Mouse (Mus musculus) kidney, embryonic 14.5 days (tissue): ENCODE data around the gene D10Wsu102e. TPM values are rescaled to one million over a fixed set of nuclear protein-coding genes. Genes with fewer than 3 reads are reported as not detected.
"Not testable (repeated sequence)": the region's sequence is repeated elsewhere in the genome, so short reads cannot be mapped to it uniquely, and the experiment has no call there.

Source experiments
- ATAC-seq: fragments of 200-750 bp; cut with Nextera tagmentation; 2 replicates; pipeline ENCODE4 v1.8.0; 2017; ENCODE audit warnings: moderate number of reproducible peaks, mild to moderate bottlenecking, moderate TSS enrichment, moderate library complexity; ENCODE audit not compliant: low FRiP score, low TSS enrichment
- H3K27ac ChIP-seq: fragments of 300-500 bp; sonication (generic); 2 replicates; pipeline ENCODE4 v1.5.1; 2014; ENCODE audit warnings: low read depth, mild to moderate bottlenecking, low read length, moderate library complexity, mixed read lengths
- H3K27me3 ChIP-seq: fragments of 300-500 bp; sonication (generic); 2 replicates; pipeline ENCODE4 v1.6.1; 2014; ENCODE audit warnings: mild to moderate bottlenecking, low read length; ENCODE audit not compliant: control insufficient read depth, insufficient read depth
- H3K36me3 ChIP-seq: fragments of 300-500 bp; sonication (generic); 2 replicates; pipeline ENCODE4 v1.6.1; 2014; ENCODE audit warnings: low read length, mixed read lengths; ENCODE audit not compliant: control insufficient read depth, insufficient read depth
- H3K4me1 ChIP-seq: fragments of 300-500 bp; sonication (generic); 2 replicates; pipeline ENCODE4 v1.6.1; 2014; ENCODE audit warnings: low read length, mixed read lengths; ENCODE audit not compliant: control insufficient read depth, insufficient read depth
- H3K4me2 ChIP-seq: fragments of 300-500 bp; sonication (generic); replicated peaks from 2 replicates; pipeline ENCODE4 v1.6.1; 2014; ENCODE audit warnings: low read depth, mild to moderate bottlenecking, low read length
- H3K4me3 ChIP-seq: fragments of 300-500 bp; sonication (generic); 2 replicates; pipeline ENCODE4 v1.5.1; 2014; ENCODE audit warnings: mild to moderate bottlenecking, low read length
- H3K9ac ChIP-seq: fragments of 300-500 bp; sonication (generic); 2 replicates; pipeline ENCODE4 v1.6.1; 2014; ENCODE audit warnings: low read depth, mild to moderate bottlenecking, low read length, moderate library complexity
- H3K9me3 ChIP-seq: fragments of 300-500 bp; sonication (generic); 2 replicates; pipeline ENCODE4 v1.6.1; 2016; ENCODE audit warnings: low read length; ENCODE audit not compliant: control insufficient read depth
- WGBS: fragments of 180-500 bp; shearing (Covaris S2); extraction: QIAGEN DNeasy Blood & Tissue Kit; methylation state at CpG from one replicate; pipeline ENCODE4 v1.1.7; 2014; 5-methylcytosine and 5-hydroxymethylcytosine counted together
- polyA plus RNA-seq: library from polyadenylated mRNA; unstranded; fragments of >200 nt; fragmentation: Nextera tagmentation; extraction: Ambion mirVana; gene quantifications from 2 replicates; pipeline ENCODE4 v1.2.1, GENCODE M21; 2014

Gene D10Wsu102e
- polyA plus RNA-seq, 1 experiment from 2014 or later = 0.89 TPM

DNA sequence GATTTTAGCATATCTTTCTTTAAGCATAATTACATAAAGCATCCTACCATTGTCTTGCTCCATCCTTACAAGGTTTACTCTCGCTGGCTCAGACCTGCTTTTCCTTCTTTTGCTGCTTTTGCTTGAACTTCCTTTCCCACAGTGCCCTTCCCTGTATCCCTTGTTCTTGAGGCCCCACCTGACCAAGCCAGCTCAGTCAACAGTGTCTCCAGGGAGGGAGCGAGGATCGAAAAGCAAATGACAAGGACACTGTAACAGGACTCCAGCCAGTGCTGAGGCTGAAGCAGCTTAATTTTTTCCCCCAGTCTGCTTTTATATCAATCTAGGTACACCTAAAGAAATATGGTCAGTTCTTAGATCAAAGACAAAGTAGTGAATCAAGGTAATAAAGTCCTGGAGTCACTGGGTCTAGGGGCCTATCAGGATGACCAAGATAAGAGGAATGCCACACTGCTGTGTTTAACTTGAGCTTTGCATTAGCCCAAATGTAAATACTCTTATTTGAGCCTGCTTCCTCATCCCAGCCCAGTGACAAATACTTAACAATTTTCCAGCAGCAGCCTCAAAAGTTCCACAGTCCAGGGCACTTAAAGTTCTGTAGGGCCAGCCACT, 14.1 kb downstream of the D10Wsu102e start:
- Histone ChIP-seq H3K36me3 (peaks cover 35% of the 10 kb centered on the region; the same call in 1 of the 2 replicates), H3K27ac (no peak overlapping the region), H3K4me2 (no peak overlapping the region), H3K27me3 (no peaks in the 10 kb centered on the region), H3K4me1 (no peaks in the 10 kb centered on the region), H3K9ac (no peak overlapping the region), H3K9me3 (no peaks in the 10 kb centered on the region), H3K4me3 (no peak overlapping the region)
- ATAC-seq = no peak
- WGBS = 89% methylated on average over 3 of the region's 3 CpGs

DNA sequence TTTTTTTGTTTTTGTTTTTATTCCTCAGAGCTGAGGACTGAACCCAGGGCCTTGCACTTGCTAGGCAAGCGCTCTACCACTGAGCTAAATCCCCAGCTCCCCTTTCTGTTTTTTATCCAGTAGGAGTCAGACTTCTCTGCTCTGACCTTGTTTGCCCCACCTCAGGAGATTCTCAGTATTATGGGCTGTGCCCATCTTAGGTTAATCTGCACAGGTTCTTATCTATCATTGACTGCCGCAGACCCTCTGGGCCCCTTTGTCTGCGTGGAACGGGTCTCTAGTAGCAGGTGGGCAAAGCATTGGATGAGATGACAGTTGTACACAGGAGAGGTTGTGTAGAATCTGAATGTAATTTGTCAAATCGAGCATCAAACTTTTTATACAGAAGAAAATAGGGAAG, 15.4 kb downstream of the D10Wsu102e start:
- peaks cover 32% of the 10 kb centered on the region; the same call in 1 of the 2 replicates for H3K36me3 ChIP-seq
- not testable (repeated sequence) for ATAC-seq, H3K27me3 ChIP-seq, H3K9me3 ChIP-seq, H3K4me1 ChIP-seq, H3K9ac ChIP-seq, H3K4me3 ChIP-seq, H3K4me2 ChIP-seq, H3K27ac ChIP-seq
- WGBS = 94% methylated on average over 5 of the region's 5 CpGs

DNA sequence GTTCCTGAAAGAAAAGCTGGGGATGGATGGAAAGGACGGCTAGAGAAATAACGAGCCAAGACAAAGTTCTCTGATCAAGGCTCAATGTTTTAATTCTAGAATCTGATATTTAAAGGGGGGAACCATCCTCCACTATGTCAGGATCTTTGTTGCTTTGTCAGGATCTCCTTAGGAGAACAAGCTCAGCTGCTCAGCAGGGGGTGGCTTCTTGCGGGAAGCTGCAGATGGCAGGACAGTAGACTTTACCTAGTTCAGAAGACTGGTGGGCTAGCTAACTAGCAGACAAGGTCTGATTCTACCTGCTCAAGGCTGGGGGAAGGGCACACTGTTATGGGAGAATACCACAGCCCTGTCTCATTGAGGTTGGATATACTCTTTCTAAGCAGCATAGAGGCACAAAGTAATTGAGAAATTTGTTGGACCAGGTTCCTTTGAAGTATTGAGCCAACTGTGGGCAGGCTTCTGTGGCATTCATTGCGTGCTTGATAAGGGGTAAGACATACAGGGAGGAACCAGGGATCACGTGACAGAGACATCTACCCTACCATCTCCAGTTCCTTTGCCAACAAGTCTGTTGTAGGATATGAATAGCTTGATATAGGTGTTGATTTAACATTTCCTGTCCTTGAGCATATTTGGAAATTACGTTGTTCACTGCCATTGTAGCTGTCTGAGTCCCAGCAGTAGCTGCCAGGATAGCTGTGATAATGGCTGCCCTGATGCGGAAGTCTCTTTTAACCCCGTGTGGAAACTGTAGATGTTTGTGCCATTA, 17.1 kb downstream of the D10Wsu102e start:
- Histone ChIP-seq H3K4me2 (no peak overlapping the region), H3K9ac (no peak overlapping the region), H3K4me3 (no peak overlapping the region), H3K27ac (no peak overlapping the region), H3K27me3 (no peaks in the 10 kb centered on the region), H3K9me3 (peaks cover 11% of the 10 kb centered on the region), H3K4me1 (no peaks in the 10 kb centered on the region), H3K36me3 (peaks cover 17% of the 10 kb centered on the region; the same call in 1 of the 2 replicates)
- ATAC-seq = no peak
- whole genome bisulfite sequencing = 88% methylated on average over 8 of the region's 8 CpGs

DNA sequence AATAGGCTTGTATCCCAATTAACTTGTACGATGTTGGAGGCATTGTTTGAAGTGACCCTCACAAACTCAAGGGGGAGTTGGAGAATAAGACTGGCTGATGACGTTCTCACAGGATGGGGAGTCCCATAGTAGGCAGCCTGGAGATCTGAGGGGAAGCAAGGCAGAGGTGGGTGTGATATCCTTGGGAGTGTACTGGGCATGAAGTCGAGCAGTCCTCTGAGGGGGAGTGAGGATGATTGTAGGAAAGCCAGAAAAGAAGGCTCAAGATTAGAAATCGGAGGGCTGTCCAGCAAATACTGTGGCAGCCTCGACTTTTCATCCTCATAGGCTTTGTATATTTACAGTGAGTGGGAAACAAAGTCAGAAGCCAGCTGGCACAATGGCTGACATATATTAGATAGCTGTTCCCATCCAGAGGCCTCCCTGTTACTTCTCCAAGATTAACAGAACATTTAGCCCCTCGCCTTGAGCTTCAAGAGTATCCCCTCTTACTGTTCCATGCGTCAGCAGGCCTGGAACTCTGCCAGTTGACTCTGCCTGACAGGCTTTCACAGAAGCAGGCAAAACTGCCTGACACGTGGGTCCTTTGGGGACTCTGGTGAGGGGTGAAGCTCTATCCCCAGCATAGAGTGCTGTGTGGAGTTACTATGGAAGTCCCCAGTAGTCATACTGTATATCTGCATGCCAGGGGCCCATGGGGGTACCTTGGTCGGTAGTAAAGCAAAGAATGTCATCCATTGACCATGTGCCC, 18.2 kb downstream of the D10Wsu102e start:
- no peak overlapping the region for H3K4me2 ChIP-seq
- H3K27me3 ChIP-seq = no peaks in the 10 kb centered on the region
- ATAC-seq = no peak
- H3K4me1 ChIP-seq = no peaks in the 10 kb centered on the region
- 81% methylated on average over 9 of the region's 9 CpGs for WGBS
- H3K27ac ChIP-seq = no peak overlapping the region
- peaks cover 10% of the 10 kb centered on the region; the same call in 1 of the 2 replicates for H3K36me3 ChIP-seq
- H3K9me3 ChIP-seq = peaks cover 11% of the 10 kb centered on the region
- no peak overlapping the region for H3K4me3 ChIP-seq
- H3K9ac ChIP-seq = no peak overlapping the region

DNA sequence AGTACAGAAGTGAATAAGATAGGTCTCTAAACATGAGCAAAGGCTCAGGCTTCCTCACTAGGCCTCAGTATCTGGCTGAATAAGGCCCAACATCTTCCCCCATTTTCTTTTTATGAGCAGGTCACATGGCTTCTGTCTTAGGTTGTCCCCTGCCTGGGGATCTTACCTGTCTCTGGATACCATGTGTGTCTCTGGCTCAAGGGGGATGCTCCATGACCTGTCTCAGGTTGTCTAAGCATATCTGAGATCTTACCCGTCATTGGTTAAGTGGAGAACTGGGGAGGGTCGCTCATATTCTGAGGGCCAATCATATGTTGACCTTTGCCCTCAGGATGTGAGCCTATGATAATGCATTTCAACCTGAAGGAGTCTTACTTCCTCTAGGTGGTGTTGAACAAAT, 20.5 kb downstream of the D10Wsu102e start:
- whole genome bisulfite sequencing = 94% methylated on average over 2 of the region's 2 CpGs
- ATAC-seq = no peak
- Histone ChIP-seq H3K4me1 (no peaks in the 10 kb centered on the region), H3K9me3 (peaks cover 11% of the 10 kb centered on the region), H3K36me3 (0 out of 2 replicates have a peak, but pooled peaks cover 5% of the 10 kb centered on the region), H3K27ac (no peak overlapping the region), H3K9ac (no peak overlapping the region), H3K4me2 (no peak overlapping the region), H3K4me3 (no peak overlapping the region), H3K27me3 (no peaks in the 10 kb centered on the region)

DNA sequence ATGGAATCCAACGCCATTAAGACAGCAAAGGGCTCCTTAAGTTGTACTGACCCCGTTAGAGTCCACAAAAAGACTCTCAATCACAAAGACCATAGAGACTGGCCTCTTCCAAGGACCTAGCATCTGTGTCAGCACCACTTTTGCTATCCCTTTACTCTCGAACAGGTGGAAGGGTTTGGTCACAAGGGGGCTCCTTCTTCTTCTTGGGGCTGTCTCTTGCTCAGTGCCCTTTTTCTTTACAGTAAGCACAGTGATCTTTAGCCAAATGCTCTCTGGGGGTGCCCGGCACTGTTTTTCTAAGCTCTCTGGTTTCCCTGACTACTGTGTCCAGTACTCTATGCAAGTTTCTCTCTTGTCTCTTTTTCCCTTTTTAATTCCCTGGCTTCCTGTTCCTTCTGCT, 22.5 kb downstream of the D10Wsu102e start:
- no peaks in the 10 kb centered on the region for H3K27me3 ChIP-seq
- H3K4me1 ChIP-seq = no peaks in the 10 kb centered on the region
- ATAC-seq = no peak
- no peak overlapping the region for H3K4me3 ChIP-seq
- H3K27ac ChIP-seq = no peak overlapping the region
- no peak overlapping the region for H3K9ac ChIP-seq
- 0 out of 2 replicates have a peak, but pooled peaks cover 5% of the 10 kb centered on the region for H3K36me3 ChIP-seq
- WGBS = 81% methylated on average over 4 of the region's 4 CpGs
- H3K9me3 ChIP-seq = peaks cover 11% of the 10 kb centered on the region
- no peak overlapping the region for H3K4me2 ChIP-seq

DNA sequence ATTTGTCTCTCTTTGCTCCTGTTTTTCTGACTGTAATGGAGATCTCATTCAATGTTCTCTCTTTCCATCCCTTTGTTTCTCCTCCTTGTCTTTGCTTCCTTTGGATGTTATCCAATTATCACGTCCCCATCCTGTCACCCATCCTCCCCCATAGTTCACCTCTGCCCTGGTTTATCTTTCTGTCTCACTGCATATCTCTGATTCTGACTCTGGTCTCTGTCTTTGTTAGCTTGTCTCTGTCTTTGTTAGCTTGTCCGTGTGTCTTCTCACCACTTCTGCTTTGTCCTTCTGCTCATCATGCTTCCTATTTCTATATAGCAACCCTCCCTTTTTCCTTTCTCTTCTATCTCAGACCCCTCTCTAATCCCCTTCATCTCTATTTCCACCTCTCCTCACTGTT, 23.0 kb downstream of the D10Wsu102e start:
- Histone ChIP-seq H3K9ac (no peak overlapping the region), H3K27me3 (no peaks in the 10 kb centered on the region), H3K36me3 (0 out of 2 replicates have a peak, but pooled peaks cover 5% of the 10 kb centered on the region), H3K9me3 (peaks cover 11% of the 10 kb centered on the region), H3K4me2 (no peak overlapping the region), H3K4me1 (no peaks in the 10 kb centered on the region), H3K27ac (no peak overlapping the region), H3K4me3 (no peak overlapping the region)
- WGBS = 60% methylated on average over 2 of the region's 2 CpGs
- ATAC-seq = no peak

DNA sequence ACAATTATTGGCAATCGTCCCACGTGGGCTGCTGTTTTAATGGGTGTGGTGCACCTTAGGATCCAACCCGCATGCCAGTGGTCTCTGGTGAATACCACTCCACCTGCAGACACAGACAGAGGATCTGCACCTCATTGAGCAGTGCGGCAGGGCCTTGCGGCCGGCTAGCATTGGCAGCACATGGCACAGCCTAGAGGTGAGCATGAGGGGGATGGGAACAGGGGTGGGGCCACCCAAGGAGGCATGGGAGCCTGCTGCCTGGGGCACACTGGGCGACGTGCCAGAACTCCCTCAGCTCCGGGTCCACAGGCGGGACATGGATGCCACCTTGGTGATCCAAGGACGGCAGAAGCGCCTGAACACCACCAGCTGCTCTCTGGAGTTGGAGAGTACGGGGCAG, 23.8 kb downstream of the D10Wsu102e start:
- Histone ChIP-seq H3K27me3 (no peaks in the 10 kb centered on the region), H3K4me2 (no peak overlapping the region), H3K9ac (no peak overlapping the region), H3K36me3 (0 out of 2 replicates have a peak, but pooled peaks cover 5% of the 10 kb centered on the region), H3K4me3 (no peak overlapping the region), H3K27ac (no peak overlapping the region), H3K4me1 (no peaks in the 10 kb centered on the region), H3K9me3 (peaks cover 11% of the 10 kb centered on the region)
- no peak for ATAC-seq
- 93% methylated on average over 13 of the region's 13 CpGs for WGBS
